Mouse (Mus musculus) thymus, adult 2 months (tissue): ENCODE measurements around the gene Milr1. TPM values are rescaled to one million over a fixed set of nuclear protein-coding genes. Genes with fewer than 3 reads are reported as not detected.

Experiments used
- DNase-seq: peaks from one replicate; pipeline ENCODE4 v3.0.0; 2021
- H3K27ac ChIP-seq: fragments of 200-500 bp; 2 replicates; pipeline ENCODE4 v1.5.1; 2012; ENCODE audit warnings: low read length, control low read depth; ENCODE audit not compliant: control insufficient read depth, insufficient read depth
- H3K27me3 ChIP-seq: fragments of 200-500 bp; 2 replicates; pipeline ENCODE4 v1.6.1; 2012; ENCODE audit warnings: mild to moderate bottlenecking, low read length, moderate library complexity, mixed read lengths; ENCODE audit not compliant: control insufficient read depth, insufficient read depth
- H3K36me3 ChIP-seq: fragments of 200-500 bp; 2 replicates; pipeline ENCODE4 v1.6.1; 2012; ENCODE audit warnings: mild to moderate bottlenecking, low read length, moderate library complexity; ENCODE audit not compliant: control insufficient read depth, insufficient read depth
- H3K4me1 ChIP-seq: fragments of 200-500 bp; replicated peaks from 2 replicates; pipeline ENCODE4 v1.6.1; 2012; ENCODE audit warnings: low read length; ENCODE audit not compliant: control insufficient read depth, insufficient read depth
- H3K4me3 ChIP-seq: fragments of 200-500 bp; 2 replicates; pipeline ENCODE4 v1.5.1; 2012; ENCODE audit warnings: mild to moderate bottlenecking, low read length, control low read depth, moderate library complexity; ENCODE audit not compliant: control insufficient read depth, insufficient read depth
- CTCF ChIP-seq: fragments of 200-500 bp; IDR thresholded peaks from 2 replicates; pipeline ENCODE4 v1.5.1; 2012; ENCODE audit warnings: mild to moderate bottlenecking, control low read depth, low read length, moderate library complexity, borderline replicate concordance; ENCODE audit not compliant: control insufficient read depth, poor library complexity, insufficient read depth; ENCODE audit errors: extremely low read depth
- POLR2A ChIP-seq: fragments of 200-500 bp; IDR thresholded peaks from 2 replicates; pipeline ENCODE4 v1.6.1; 2012; ENCODE audit warnings: mild to moderate bottlenecking, low read length, control low read depth, moderate library complexity; ENCODE audit not compliant: control insufficient read depth, poor library complexity, insufficient read depth; ENCODE audit errors: extremely low read depth
- WGBS: fragments of 180-500 bp; shearing (Covaris S2); methylation state at CpG from one replicate; pipeline ENCODE4 v1.1.7; 2018; 5-methylcytosine and 5-hydroxymethylcytosine counted together
- polyA plus RNA-seq: library from polyadenylated mRNA; depleted of rRNA; stranded (reverse); fragments of >200 nt; gene quantifications from 2 replicates; pipeline ENCODE4 v1.2.3, GENCODE M21; 2012; rRNA removed

Milr1 gene
- polyA plus RNA-seq, 1 experiment, result 3.6 TPM

DNA sequence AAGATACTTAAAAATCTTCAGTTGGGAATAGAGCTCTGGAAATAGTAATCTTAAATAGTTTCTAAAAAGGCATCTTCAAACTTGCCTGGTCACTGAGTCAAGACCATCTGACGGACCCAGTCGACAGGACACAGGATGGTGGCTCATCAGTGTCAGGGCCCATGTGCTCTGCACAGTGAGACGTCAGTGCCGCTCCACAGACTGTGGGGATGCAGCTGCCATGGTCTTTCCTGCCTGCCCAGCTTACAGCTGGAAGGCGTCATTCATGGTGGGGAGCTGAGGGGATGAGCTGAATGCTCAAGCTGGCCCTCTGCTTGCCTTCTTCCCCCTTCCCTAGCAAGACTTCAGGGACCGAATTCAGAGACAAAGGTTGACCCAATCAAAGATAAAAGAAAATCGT lies 65.3 kb downstream of the Milr1 start:
- WGBS, result 96% methylated on average over 7 of the region's 7 CpGs
- Histone ChIP-seq H3K4me1 (no peaks in the 10 kb centered on the region), H3K27ac (no peak overlapping the region), H3K4me3 (no peak overlapping the region), H3K36me3 (peaks cover 73% of the 10 kb centered on the region), H3K27me3 (no peaks in the 10 kb centered on the region)
- no peak for TF ChIP-seq CTCF
- no peak for TF ChIP-seq POLR2A
- DNase-seq, result no peak

DNA sequence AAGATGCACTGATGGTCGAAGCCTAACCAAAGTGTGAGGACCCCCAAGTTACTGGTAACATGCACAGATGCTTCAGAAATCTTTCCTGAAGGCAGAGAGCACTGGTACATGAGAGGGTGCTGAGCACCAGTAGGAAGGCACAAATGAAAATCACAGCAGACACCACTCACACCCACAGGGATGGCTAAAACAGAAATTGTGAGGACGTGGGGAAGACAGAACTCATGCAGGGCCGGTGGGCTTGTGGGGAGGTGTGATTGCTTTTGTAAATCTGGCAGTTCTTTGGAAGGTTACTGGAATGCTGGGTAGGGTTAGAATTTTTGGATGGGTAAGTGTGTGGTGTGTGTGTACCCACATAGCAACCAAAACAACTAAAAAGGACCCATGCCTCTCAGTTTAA lies 66.1 kb downstream of the Milr1 start:
- 98% methylated on average over 3 of the region's 3 CpGs for WGBS
- no peak for DNase-seq
- Histone ChIP-seq H3K27me3 (no peaks in the 10 kb centered on the region), H3K4me1 (no peaks in the 10 kb centered on the region), H3K4me3 (no peak overlapping the region), H3K36me3 (peaks cover 66% of the 10 kb centered on the region), H3K27ac (no peak overlapping the region)
- TF ChIP-seq CTCF, result no peak
- TF ChIP-seq POLR2A, result no peak

DNA sequence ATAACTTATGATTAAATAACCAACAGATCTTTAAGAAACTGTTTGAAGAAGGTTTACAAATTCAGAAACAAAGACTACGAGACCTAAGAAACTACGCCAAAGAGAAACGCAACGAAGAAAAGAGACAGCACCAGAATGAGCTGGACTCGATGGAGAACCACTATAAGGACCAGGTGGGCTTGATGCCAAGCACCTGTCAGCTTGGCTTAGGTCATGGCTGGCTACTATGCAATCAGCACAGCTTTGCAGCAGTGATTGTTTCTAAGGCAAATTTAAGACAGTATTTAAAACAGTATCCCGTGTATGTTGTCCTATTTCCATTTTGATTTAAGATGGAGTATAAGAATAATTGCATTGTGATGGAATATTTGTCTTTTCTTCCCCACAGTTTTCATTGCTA lies 66.8 kb downstream of the Milr1 start:
- H3K27me3 ChIP-seq, result no peaks in the 10 kb centered on the region
- H3K27ac ChIP-seq, result no peak overlapping the region
- H3K36me3 ChIP-seq, result peaks cover 65% of the 10 kb centered on the region
- WGBS, result 95% methylated on average over 6 of the region's 6 CpGs
- no peak for DNase-seq
- no peak overlapping the region for H3K4me3 ChIP-seq
- no peak for TF ChIP-seq CTCF
- no peaks in the 10 kb centered on the region for H3K4me1 ChIP-seq

DNA sequence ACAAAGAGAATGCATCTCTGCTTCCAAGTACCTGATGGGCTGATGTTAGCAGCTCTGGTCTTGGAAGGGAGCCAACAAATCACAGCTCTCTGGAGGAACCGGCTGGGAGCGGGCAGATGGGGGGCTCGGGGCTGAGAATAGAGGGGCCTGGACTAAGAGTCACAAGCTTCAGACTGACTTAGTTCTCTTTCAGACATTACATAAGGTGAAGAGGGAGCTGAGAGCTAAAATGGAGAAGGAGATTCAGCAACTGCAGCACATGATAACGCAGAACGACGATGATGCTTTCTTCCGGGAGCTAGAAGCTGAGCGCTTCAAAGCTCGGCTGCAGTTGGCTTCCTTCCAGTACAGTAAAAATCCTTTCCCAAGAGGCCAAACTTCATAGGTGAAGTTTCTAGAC lies 67.3 kb downstream of the Milr1 start:
- Histone ChIP-seq H3K36me3 (peaks cover 65% of the 10 kb centered on the region), H3K27me3 (no peaks in the 10 kb centered on the region), H3K4me1 (no peaks in the 10 kb centered on the region; the same call in 1 of the 2 replicates), H3K27ac (no peak overlapping the region), H3K4me3 (no peak overlapping the region)
- TF ChIP-seq POLR2A (no peak), CTCF (no peak)
- DNase-seq, result no peak
- WGBS, result 88% methylated on average over 9 of the region's 9 CpGs

Other genes with a start within 250 kb of the Milr1 start
- gene Tex2, start 137.8 kb upstream of the Milr1 start, polyA plus RNA-seq, result 13.2 and 13.7 TPM in 2 replicates
- 56.6 and 57.9 TPM in 2 replicates for gene Pecam1, start 598 bp upstream of the Milr1 start, polyA plus RNA-seq
- gene Polg2, start 28.3 kb downstream of the Milr1 start, polyA plus RNA-seq, result 11.1 and 11.8 TPM in 2 replicates
- gene Ddx5, start 38.0 kb downstream of the Milr1 start, polyA plus RNA-seq, result 722 and 855 TPM in 2 replicates
- gene Cep95, start 38.0 kb downstream of the Milr1 start, polyA plus RNA-seq, result 9.0 and 10.4 TPM in 2 replicates
- gene Smurf2, start 169.5 kb downstream of the Milr1 start, polyA plus RNA-seq, result 9.5 and 9.9 TPM in 2 replicates
- 103 and 134 TPM in 2 replicates for gene Kpna2, start 248.3 kb downstream of the Milr1 start, polyA plus RNA-seq